Mouse (Mus musculus) monocyte, adult 2 months (primary cell): ENCODE data around the gene Adat3.

Experiments
- DNase-seq, 2 experiments: peaks; one replicate each; pipeline ENCODE4 v3.0.0; 2022; ENCODE audit warnings: low spot score in 2 of 2, low read depth in 1 of 2

The Adat3 gene

GRCm38 (mm10) chr10:80609269-80609924 is 6.7 kb downstream of the Adat3 start:
- no peak for DNase-seq

GRCm38 (mm10) chr10:80610116-80610785 is 7.6 kb downstream of the Adat3 start:
- no peak for DNase-seq

- DNase-seq = no peak
Measured at GRCm38 (mm10) chr10:80611024-80611423, 8.3 kb downstream of the Adat3 start.

- DNase-seq = no peak
Measured at GRCm38 (mm10) chr10:80611905-80612304, 9.2 kb downstream of the Adat3 start.

GRCm38 (mm10) chr10:80613821-80614220 is 11.1 kb downstream of the Adat3 start:
- no peak for DNase-seq

- no peak for DNase-seq
Measured at GRCm38 (mm10) chr10:80614351-80614750, 11.7 kb downstream of the Adat3 start.

GRCm38 (mm10) chr10:80618181-80618580 is 15.5 kb downstream of the Adat3 start:
- DNase-seq = no peak

- DNase-seq = no peak
Measured at GRCm38 (mm10) chr10:80619465-80620244, 17.0 kb downstream of the Adat3 start.

GRCm38 (mm10) chr10:80620365-80620764 is 17.7 kb downstream of the Adat3 start:
- DNase-seq = no peak

GRCm38 (mm10) chr10:80620796-80621689 is 18.4 kb downstream of the Adat3 start:
- no peak for DNase-seq

- no peak for DNase-seq
Measured at GRCm38 (mm10) chr10:80621690-80621939, 18.9 kb downstream of the Adat3 start.

- peak; percentile 97 to 100 for DNase-seq
Measured at GRCm38 (mm10) chr10:80621940-80622660, 19.4 kb downstream of the Adat3 start.

- DNase-seq = peak in 1 of 2 experiments; percentile 18
Measured at GRCm38 (mm10) chr10:80622661-80623456, 20.2 kb downstream of the Adat3 start, which contains the start of gene Csnk1g2. Gene Csnk1g2 (plus strand): TSS chr10:80622838.

GRCm38 (mm10) chr10:80623457-80624191 is 20.9 kb downstream of the Adat3 start:
- peak in 1 of 2 experiments; percentile 48 for DNase-seq

GRCm38 (mm10) chr10:80625764-80626163 is 23.1 kb downstream of the Adat3 start:
- no peak for DNase-seq

GRCm38 (mm10) chr10:80627685-80628084 is 25.0 kb downstream of the Adat3 start:
- no peak for DNase-seq

GRCm38 (mm10) chr10:80628925-80629324 is 26.2 kb downstream of the Adat3 start:
- DNase-seq = no peak

GRCm38 (mm10) chr10:80635345-80635744 is 32.7 kb downstream of the Adat3 start:
- DNase-seq = no peak

- DNase-seq = no peak
Measured at GRCm38 (mm10) chr10:80646936-80647335, 44.3 kb downstream of the Adat3 start.
